Mouse (Mus musculus): ENCODE measurements around the gene Ccdc24.

GRCm38 (mm10) chr4:117871787-117872186, 570 bp downstream of the Ccdc24 start:
- TF ChIP-seq EP300 (optimal IDR thresholded peaks at IDR 0.05) (no peak), CTCF (IDR thresholded peaks at IDR 0.05; ENCODE audit: low read depth) (no peak)
